Mouse (Mus musculus) bone marrow, adult 2 months (tissue): ENCODE results near the gene Ssbp2.

Experiments
- CTCF ChIP-seq: fragments of 200-500 bp; IDR thresholded peaks from 2 replicates; pipeline ENCODE4 v1.5.1; 2011; ENCODE audit warnings: low read length, control low read depth; ENCODE audit not compliant: control insufficient read depth, insufficient read depth
- POLR2A ChIP-seq: fragments of 200-500 bp; IDR thresholded peaks from 2 replicates; pipeline ENCODE4 v1.6.1; 2011; ENCODE audit warnings: low read depth, mild to moderate bottlenecking, control low read depth, low read length, borderline replicate concordance; ENCODE audit not compliant: control insufficient read depth

GRCm38 (mm10) chr13:91416698-91417097 is 43.4 kb upstream of the Ssbp2 start:
- TF ChIP-seq CTCF (no peak), POLR2A (no peak)
